Mouse (Mus musculus): ENCODE measurements at regions not wholly inside any gene's neighbourhood (a gene's known extent, or its start where the extent isn't known, plus 50 kb on each side); places are given as distances from the start of the nearest gene placed in this dataset.

DNA sequence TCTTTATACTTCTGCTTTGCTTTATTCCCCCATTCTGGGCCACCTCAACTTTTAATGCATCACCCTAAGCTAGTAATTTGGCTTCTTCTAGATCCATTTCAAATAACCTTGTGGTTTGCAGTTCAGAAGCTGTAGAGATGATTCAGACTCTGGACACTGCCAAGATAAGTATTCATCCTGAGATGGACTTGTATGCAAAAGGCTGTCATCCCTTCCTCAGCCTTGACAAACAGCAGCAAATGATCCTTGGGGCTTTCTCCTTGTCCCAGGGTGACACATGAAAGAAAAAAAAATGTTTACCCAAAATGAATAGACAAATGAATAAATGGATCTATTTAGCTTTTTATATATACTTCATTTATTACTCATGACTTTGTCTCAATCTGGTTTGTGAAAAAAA lies 120.0 kb upstream of the Erbb4 start:
- TF ChIP-seq CTCF (IDR thresholded peaks at IDR 0.05; ENCODE audit: insufficient read depth, low read length) = no peak
- no peak for TF ChIP-seq POLR2A (IDR thresholded peaks at IDR 0.05; ENCODE audit: borderline replicate concordance, extremely low read depth, low read depth, low read length)

All from lung, adult 2 months (tissue).